Mouse (Mus musculus) liver, embryonic 14.5 days (tissue): ENCODE data around the gene Etv4.

ENCODE experiments used
- CTCF ChIP-seq: IDR thresholded peaks from 2 replicates; pipeline ENCODE4 v1.5.1; 2016; ENCODE audit warnings: antibody characterized with exemption, low read depth, control low read depth
- EP300 ChIP-seq: IDR thresholded peaks from 2 replicates; pipeline ENCODE4 v1.6.1; 2016; ENCODE audit warnings: antibody characterized with exemption, low read depth

- TF ChIP-seq CTCF (no peak), EP300 (no peak)
These were observed 1.6 kb downstream of the Etv4 start for GRCm38 (mm10) chr11:101783584-101783983.
